Mouse (Mus musculus) brain, embryonic 18.5 days (tissue): ENCODE measurements around the gene Tmc3.

ENCODE experiments used
- DNase-seq: peaks from one replicate; pipeline ENCODE4 v3.0.0-alpha.2; 2012; ENCODE audit warnings: low read depth, low spot score

Gene Tmc3

GRCm38 (mm10) chr7:83598997-83599912 lies 14.5 kb downstream of the Tmc3 start:
- DNase-seq: no peak

GRCm38 (mm10) chr7:83599913-83600286 lies 15.2 kb downstream of the Tmc3 start:
- DNase-seq: no peak

GRCm38 (mm10) chr7:83604180-83604944 lies 19.6 kb downstream of the Tmc3 start:
- DNase-seq: no peak

- no peak for DNase-seq
Measured at GRCm38 (mm10) chr7:83606796-83607195, 22.1 kb downstream of the Tmc3 start.

- DNase-seq: no peak
Measured at GRCm38 (mm10) chr7:83609891-83610290, 25.2 kb downstream of the Tmc3 start.

GRCm38 (mm10) chr7:83611886-83612285 lies 27.2 kb downstream of the Tmc3 start:
- DNase-seq: no peak

GRCm38 (mm10) chr7:83615272-83615671 lies 30.5 kb downstream of the Tmc3 start:
- no peak for DNase-seq

GRCm38 (mm10) chr7:83615815-83616214 lies 31.1 kb downstream of the Tmc3 start:
- no peak for DNase-seq

- DNase-seq: no peak
Measured at GRCm38 (mm10) chr7:83616268-83616667, 31.5 kb downstream of the Tmc3 start.

GRCm38 (mm10) chr7:83618709-83619108 lies 34.0 kb downstream of the Tmc3 start:
- DNase-seq: no peak

GRCm38 (mm10) chr7:83622582-83622981 lies 37.9 kb downstream of the Tmc3 start:
- DNase-seq: no peak

- no peak for DNase-seq
Measured at GRCm38 (mm10) chr7:83624065-83624464, 39.3 kb downstream of the Tmc3 start.

- no peak for DNase-seq
Measured at GRCm38 (mm10) chr7:83626557-83627257, 42.0 kb downstream of the Tmc3 start.

GRCm38 (mm10) chr7:83627369-83627768 lies 42.6 kb downstream of the Tmc3 start:
- no peak for DNase-seq

GRCm38 (mm10) chr7:83631073-83631827 lies 46.5 kb downstream of the Tmc3 start:
- DNase-seq: peak; percentile 6

GRCm38 (mm10) chr7:83631828-83632681 lies 47.3 kb downstream of the Tmc3 start, which contains the start of gene Stard5:
TSS of gene Stard5 (plus strand) at chr7:83631959.
- DNase-seq: peak; percentile 86

GRCm38 (mm10) chr7:83632682-83633120 lies 48.0 kb downstream of the Tmc3 start:
- no peak for DNase-seq

GRCm38 (mm10) chr7:83633856-83634255 lies 49.1 kb downstream of the Tmc3 start:
- no peak for DNase-seq

GRCm38 (mm10) chr7:83635726-83636125 lies 51.0 kb downstream of the Tmc3 start:
- DNase-seq: no peak

- no peak for DNase-seq
Measured at GRCm38 (mm10) chr7:83636425-83636824, 51.7 kb downstream of the Tmc3 start.
